Comparison of ENCODE assay signal across 9 mouse cellular contexts in the genomic region with DNA sequence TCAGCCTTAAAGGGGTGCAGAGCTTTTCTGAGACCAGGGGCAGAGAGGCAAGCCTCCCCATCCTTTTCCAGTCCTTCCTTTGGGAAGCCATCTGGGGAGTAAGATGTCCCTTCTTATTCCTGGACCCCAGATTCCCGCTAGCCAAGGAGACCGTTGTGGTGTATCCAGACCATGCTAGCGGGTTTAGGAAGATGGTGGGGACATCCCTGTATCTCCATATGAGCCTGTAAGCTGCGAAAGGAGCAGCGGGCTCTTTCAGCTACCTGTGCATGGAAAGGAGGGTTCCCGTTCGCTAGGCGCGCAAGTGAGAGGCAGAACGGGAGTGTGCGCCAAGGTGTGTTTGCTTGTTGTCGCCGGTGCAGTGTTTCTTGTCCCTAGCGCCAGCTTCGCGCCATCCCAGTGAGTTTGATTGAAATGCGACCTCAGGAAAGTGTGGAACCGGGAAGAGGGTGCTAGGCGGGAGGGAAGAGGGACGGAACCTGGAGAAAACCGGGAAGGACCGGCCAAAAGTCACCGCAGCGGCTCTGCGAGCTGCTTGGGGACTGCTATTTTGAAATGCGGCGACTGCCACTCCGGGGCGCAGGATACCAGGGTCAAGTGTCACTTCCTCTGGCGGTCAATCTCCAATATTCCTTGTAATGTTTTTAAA. TPM values are rescaled to one million over a fixed set of nuclear protein-coding genes. Genes with fewer than 3 reads are reported as not detected.
DNase-seq lines count a peak whose midpoint lies in the region; ATAC-seq and TF ChIP-seq lines count a peak whose summit lies in the region.
"Had no signal": no experiment of that assay in that cellular context is flagged by ENCODE, and none has a peak within 500 bp of the region (broad histone marks: within the 10 kb centered on the region; RNA-seq: fewer than 3 reads in every experiment).

No protein-coding gene starts in this region.

- H3K9ac ChIP-seq in embryonic facial prominence, embryonic 15.5 days: no peak overlapping the region
- H3K9ac ChIP-seq in intestine, embryonic 16.5 days (ENCODE audit: low read depth, low read length): no peak overlapping the region
- H3K9ac ChIP-seq in liver, embryonic 16.5 days (ENCODE audit: low read depth, low read length): no peak overlapping the region

- intact Hi-C loops in left cerebral cortex, adult 2 months (cut with DNase I): no loop called here
- intact Hi-C loops in left cerebral cortex, postnatal 25 days (cut with DNase I): no loop called here

- no peak for ATAC-seq in embryonic facial prominence, embryonic 15.5 days (ENCODE audit: insufficient number of reproducible peaks, low FRiP score, low TSS enrichment, low read depth)
- no peak for ATAC-seq in intestine, embryonic 16.5 days
- ATAC-seq in liver, embryonic 16.5 days (ENCODE audit: low read depth): no peak
- ATAC-seq in CD4-positive, CD25-positive, alpha-beta regulatory T cell, adult 4 months: no peak
- no peak for ATAC-seq in erythroid progenitor cell, adult 5-6 weeks (replicated peaks; ENCODE audit: low FRiP score, poor library complexity, severe bottlenecking)

- TF ChIP-seq CTCF in left cerebral cortex, adult 2 months (IDR thresholded peaks at IDR 0.05): no peak

- DNase-seq in left cerebral cortex, adult 2 months (ENCODE audit: extremely low spot score in 1 of 2, low spot score in 2 of 2): no peak
- DNase-seq in left cerebral cortex, postnatal 25 days (ENCODE audit: low spot score in 2 of 2): no peak
- DNase-seq in thymus, postnatal 25 days: no peak

- H3K27ac ChIP-seq in left cerebral cortex, adult 2 months: no peak overlapping the region
- H3K27ac ChIP-seq in embryonic facial prominence, embryonic 15.5 days (replicated peaks): no peak overlapping the region
- no peak overlapping the region for H3K27ac ChIP-seq in intestine, embryonic 16.5 days (ENCODE audit: low read length)
- no peak overlapping the region for H3K27ac ChIP-seq in liver, embryonic 16.5 days (ENCODE audit: low read length)

- no peaks in the 10 kb centered on the region for H3K9me3 ChIP-seq in embryonic facial prominence, embryonic 15.5 days (replicated peaks)
- H3K9me3 ChIP-seq in intestine, embryonic 16.5 days (ENCODE audit: control insufficient read depth, low read length): no peaks in the 10 kb centered on the region
- H3K9me3 ChIP-seq in liver, embryonic 16.5 days (replicated peaks; ENCODE audit: control insufficient read depth, low read length): no peaks in the 10 kb centered on the region
- H3K9me3 ChIP-seq: G1E had no signal

- peaks cover 8% of the 10 kb centered on the region; the same call in 1 of the 2 replicates for H3K4me1 ChIP-seq in embryonic facial prominence, embryonic 15.5 days
- H3K4me1 ChIP-seq in intestine, embryonic 16.5 days (ENCODE audit: control insufficient read depth, insufficient read depth, low read length): peaks cover 5% of the 10 kb centered on the region; the same call in 1 of the 2 replicates
- no peaks in the 10 kb centered on the region for H3K4me1 ChIP-seq in liver, embryonic 16.5 days (ENCODE audit: control insufficient read depth, low read depth, low read length)

- H3K36me3 ChIP-seq in embryonic facial prominence, embryonic 15.5 days: no peaks in the 10 kb centered on the region
- no peaks in the 10 kb centered on the region for H3K36me3 ChIP-seq in intestine, embryonic 16.5 days (ENCODE audit: control insufficient read depth, insufficient read depth, low read length)
- no peaks in the 10 kb centered on the region for H3K36me3 ChIP-seq in liver, embryonic 16.5 days (ENCODE audit: control insufficient read depth, insufficient read depth)
- H3K36me3 ChIP-seq: G1E had no signal

- peak overlapping the region; percentile 38 for H3K4me2 ChIP-seq in embryonic facial prominence, embryonic 15.5 days (replicated peaks)
- H3K4me2 ChIP-seq in intestine, embryonic 16.5 days (ENCODE audit: low read depth, low read length): peak overlapping the region; percentile 32
- H3K4me2 ChIP-seq in liver, embryonic 16.5 days (ENCODE audit: low read depth, low read length): peak overlapping the region; percentile 53

- 0 out of 2 replicates have a peak overlapping the region, but pooled peaks have one; percentile 14 for H3K4me3 ChIP-seq in left cerebral cortex, adult 2 months
- H3K4me3 ChIP-seq in embryonic facial prominence, embryonic 15.5 days (replicated peaks): peak overlapping the region; percentile 17
- peak overlapping the region; percentile 32 for H3K4me3 ChIP-seq in intestine, embryonic 16.5 days (ENCODE audit: low read length)
- peak overlapping the region; percentile 40 for H3K4me3 ChIP-seq in liver, embryonic 16.5 days (ENCODE audit: low read depth, low read length)

- WGBS in embryonic facial prominence, embryonic 15.5 days: under 1% methylated on average over 30 of the region's 30 CpGs
- under 1% methylated on average over 30 of the region's 30 CpGs for whole genome bisulfite sequencing in intestine, embryonic 16.5 days
- WGBS in liver, embryonic 16.5 days (ENCODE audit: insufficient replicate concordance): 1% methylated on average over 30 of the region's 30 CpGs

- peaks cover 68% of the 10 kb centered on the region for H3K27me3 ChIP-seq in embryonic facial prominence, embryonic 15.5 days
- H3K27me3 ChIP-seq in intestine, embryonic 16.5 days (replicated peaks; ENCODE audit: control insufficient read depth, insufficient read depth, low read length): peaks cover 59% of the 10 kb centered on the region
- H3K27me3 ChIP-seq in liver, embryonic 16.5 days (ENCODE audit: control insufficient read depth, insufficient read depth, low read depth, low read length): peaks cover 57% of the 10 kb centered on the region

RNA-seq across cellular contexts. Expression of gene Insig1, which starts 46.8 kb away (rescaled TPM):
- 10 to 100 TPM; 76.8 to 82.2 TPM for total RNA-seq in left cerebral cortex, adult 2 months (2021)
- total RNA-seq in left cerebral cortex, postnatal 25 days (2021): 10 to 100 TPM; 68.1 to 74.9 TPM
- 44.9 and 48.5 TPM in 2 replicates for polyA plus RNA-seq in embryonic facial prominence, embryonic 15.5 days (2015; fragmentation: Nextera tagmentation; extraction: Ambion mirVana)
- polyA plus RNA-seq in intestine, embryonic 16.5 days (2015; fragmentation: Nextera tagmentation; extraction: Ambion mirVana): 255 and 324 TPM in 2 replicates
- polyA plus RNA-seq in liver, embryonic 16.5 days (2015; fragmentation: Nextera tagmentation; extraction: Ambion mirVana): 67.7 and 90.8 TPM in 2 replicates
- 10 to 100 TPM; 28.0 to 32.8 TPM for polyA plus RNA-seq in CD4-positive, CD25-positive, alpha-beta regulatory T cell, adult 4 months (2017; shearing (Covaris generic))
- total RNA-seq in erythroid progenitor cell, adult 5-6 weeks (2015; ENCODE audit: low replicate concordance): 6.5 and 13.0 TPM in 2 replicates
- total RNA-seq in erythroid progenitor cell, adult 5-6 weeks (2017; ENCODE audit: low replicate concordance): 7.7 and 15.4 TPM in 2 replicates

RNA-seq across cellular contexts. Expression of gene En2, which starts 47.5 kb away (rescaled TPM):
- total RNA-seq in left cerebral cortex, adult 2 months (2021): under 1 TPM; 0.09 to 0.59 TPM
- under 1 TPM; 0.14 to 0.25 TPM for total RNA-seq in left cerebral cortex, postnatal 25 days (2021)
- polyA plus RNA-seq in embryonic facial prominence, embryonic 15.5 days (2015; fragmentation: Nextera tagmentation; extraction: Ambion mirVana): not detected in 2 replicates
- polyA plus RNA-seq in intestine, embryonic 16.5 days (2015; fragmentation: Nextera tagmentation; extraction: Ambion mirVana): not detected in 2 replicates
- not detected in 2 replicates for polyA plus RNA-seq in liver, embryonic 16.5 days (2015; fragmentation: Nextera tagmentation; extraction: Ambion mirVana)
- polyA plus RNA-seq in CD4-positive, CD25-positive, alpha-beta regulatory T cell, adult 4 months (2017; shearing (Covaris generic)): not detected
- not detected in 2 replicates for total RNA-seq in erythroid progenitor cell, adult 5-6 weeks (2015; ENCODE audit: low replicate concordance)
- not detected in 2 replicates for total RNA-seq in erythroid progenitor cell, adult 5-6 weeks (2017; ENCODE audit: low replicate concordance)
- total RNA-seq: G1E had no signal
- polyA plus RNA-seq: G1E had no signal
